Mouse (Mus musculus): Measurements from ENCODE around the gene Zbtb48.

DNA sequence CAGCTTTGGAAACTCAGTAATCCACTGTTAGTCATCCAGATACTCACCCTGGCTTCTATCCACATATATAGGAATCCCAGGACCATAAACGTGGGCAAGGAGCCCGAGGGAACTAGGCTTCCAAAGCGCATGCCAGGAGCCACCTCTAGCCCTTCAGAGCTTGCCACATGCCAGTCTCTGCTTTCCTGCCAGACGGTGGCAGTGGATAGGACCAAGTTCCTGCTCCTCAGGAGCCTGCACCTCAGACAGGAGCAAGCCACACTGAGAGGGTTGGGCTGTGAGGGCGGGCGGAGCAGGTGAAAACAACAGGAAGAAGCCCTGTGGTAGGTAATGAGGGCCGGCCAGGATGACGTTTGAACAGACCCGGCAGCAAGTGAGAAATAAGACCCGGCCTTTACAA lies 41.6 kb downstream of the Zbtb48 start:
- TF ChIP-seq CTCF (IDR thresholded peaks at IDR 0.05; ENCODE audit: borderline replicate concordance, extremely low read depth, insufficient read depth, insufficient read length) (no peak), POLR2A (IDR thresholded peaks at IDR 0.05; ENCODE audit: borderline replicate concordance, extremely low read depth, insufficient read depth, insufficient read length, poor library complexity, severe bottlenecking) (no peak)
